Mouse (Mus musculus) megakaryocyte-erythroid progenitor cell, adult 5-6 weeks (primary cell): ENCODE measurements around the gene Ntmt1. TPM values are rescaled to one million over a fixed set of nuclear protein-coding genes. Genes with fewer than 3 reads are reported as not detected.

Experiments used
- ATAC-seq: replicated peaks from 2 replicates; pipeline ENCODE4 v1.8.0; 2016; ENCODE audit warnings: mild to moderate bottlenecking, inconsistent platforms; ENCODE audit not compliant: severe bottlenecking, poor library complexity, low FRiP score, low TSS enrichment
- total RNA-seq, 2 experiments: library from RNA; stranded (forward) in 1 of 2; stranded (reverse) in 1 of 2; fragments of 200-1000, 215-1000 nt in 1 of 2; fragments of >200 nt in 1 of 2; fragmentation: Nextera tagmentation in 1 of 2; gene quantifications; 2 replicates each; pipeline ENCODE4 v1.2.3; 2014 to 2017

Ntmt1 gene
- total RNA-seq, 2 experiments from 2014 or later: 9.8 to 36.8 TPM

DNA sequence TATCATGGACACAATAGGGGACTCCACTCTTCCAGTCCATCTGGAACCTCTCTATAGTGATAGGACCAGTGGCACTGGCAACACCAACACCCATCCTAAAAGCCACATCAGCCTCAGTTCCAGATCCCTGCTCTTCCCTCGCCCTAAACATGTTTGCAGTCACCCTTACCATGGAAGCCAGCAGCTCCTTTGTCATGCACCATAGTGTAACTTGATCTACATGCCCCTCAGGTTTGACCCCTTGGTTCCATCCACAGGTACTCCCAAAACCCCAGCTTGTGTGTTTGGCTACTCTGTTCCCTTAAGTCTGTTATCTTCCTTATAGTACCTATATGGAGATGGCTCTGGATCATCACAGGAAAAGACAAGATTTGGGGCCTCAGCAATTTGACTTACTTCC, 8.8 kb downstream of the Ntmt1 start:
- ATAC-seq: no peak

DNA sequence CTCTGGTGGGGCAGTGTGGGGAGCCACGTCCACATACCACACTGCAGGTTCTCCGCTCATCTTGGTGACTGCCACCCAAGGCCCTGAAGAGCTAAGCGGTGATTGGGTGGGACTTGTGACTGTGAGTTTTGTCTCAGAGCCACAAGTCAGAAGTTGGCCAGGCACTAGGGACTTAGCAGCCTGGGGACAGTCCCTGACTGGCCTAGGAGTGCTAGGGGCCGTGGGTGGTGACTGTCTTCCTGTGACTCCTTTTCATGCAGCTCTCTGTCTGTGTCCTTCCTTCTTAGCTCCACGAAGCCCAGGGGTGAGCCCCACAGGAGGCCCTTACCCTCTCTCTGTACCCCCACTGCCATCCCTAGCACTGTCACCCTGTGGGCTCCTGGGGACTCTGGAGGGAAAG, 12.2 kb downstream of the Ntmt1 start:
- no peak for ATAC-seq

DNA sequence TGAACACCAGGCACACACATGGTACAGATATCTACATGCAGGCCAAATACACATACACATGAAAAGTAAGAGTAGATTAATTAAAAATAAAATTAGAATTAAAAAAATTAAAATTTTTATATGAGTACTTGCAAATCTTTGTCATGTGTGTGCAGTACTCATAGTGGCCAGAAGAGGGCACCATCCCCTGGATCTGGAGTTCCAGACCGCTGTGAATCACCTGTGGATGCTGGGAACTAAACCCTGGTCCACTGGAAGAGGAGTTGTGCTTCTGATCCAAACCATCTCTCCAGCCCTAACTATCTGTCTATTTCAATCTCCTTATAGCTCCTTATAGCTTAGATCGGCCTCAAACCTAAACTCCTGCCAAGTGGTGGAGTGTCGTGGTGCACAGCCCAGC, 13.4 kb downstream of the Ntmt1 start:
- ATAC-seq: no peak

DNA sequence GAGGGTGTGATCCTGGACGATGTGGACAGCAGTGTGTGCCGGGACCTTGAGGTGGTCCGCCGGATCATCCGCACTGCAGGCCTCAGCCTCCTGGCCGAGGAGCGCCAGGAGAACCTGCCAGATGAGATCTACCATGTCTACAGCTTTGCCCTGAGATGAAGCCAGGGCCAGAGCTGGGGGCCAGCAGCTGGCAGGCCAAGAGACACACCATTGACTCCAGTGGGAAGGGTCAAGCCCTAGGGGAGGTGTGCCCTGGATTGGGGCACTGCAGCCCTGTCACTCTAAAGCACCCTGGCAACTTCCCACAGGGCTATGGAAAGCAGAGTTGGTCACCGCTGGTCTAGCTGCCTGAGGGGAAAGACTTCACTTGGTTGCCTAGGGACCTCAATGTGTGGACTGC, 14.8 kb downstream of the Ntmt1 start:
- no peak for ATAC-seq

DNA sequence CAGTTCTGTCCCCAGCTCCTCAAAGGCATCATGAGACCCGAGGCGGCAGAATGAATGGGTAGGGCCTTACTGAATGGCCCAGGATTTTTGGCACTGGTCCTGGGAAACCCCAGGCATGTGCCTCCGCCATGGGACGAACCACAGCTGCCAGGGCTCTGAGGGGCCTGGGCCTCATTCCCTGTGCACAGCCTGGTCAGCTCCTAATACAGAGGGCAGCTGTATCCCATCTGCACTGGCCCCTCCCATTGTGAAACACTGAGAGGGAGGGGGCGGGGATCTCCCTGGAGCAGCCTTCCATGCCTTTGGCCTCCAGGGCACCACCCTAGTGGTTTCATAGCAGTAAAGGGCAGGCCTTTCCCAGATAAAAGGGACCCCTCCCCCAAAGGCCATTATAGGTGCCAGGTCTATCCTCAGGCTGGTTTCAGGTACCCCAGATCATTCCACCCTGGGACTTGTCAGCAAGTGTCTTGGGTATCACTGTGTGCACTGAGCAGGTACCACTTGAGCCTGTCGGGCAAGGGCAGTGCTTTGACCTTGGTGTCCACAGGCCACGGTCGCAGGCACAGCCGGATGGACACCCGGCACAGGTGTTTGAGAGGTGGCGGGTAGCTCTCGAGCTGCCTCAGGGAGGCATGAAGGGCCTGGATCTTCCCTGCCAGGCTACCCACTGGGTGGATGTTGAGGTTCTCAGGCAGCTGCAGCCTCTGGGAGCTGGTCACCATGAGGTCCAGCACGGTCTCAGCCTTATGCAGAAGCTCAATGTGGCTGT, 15.9 kb downstream of the Ntmt1 start:
- no peak for ATAC-seq

DNA sequence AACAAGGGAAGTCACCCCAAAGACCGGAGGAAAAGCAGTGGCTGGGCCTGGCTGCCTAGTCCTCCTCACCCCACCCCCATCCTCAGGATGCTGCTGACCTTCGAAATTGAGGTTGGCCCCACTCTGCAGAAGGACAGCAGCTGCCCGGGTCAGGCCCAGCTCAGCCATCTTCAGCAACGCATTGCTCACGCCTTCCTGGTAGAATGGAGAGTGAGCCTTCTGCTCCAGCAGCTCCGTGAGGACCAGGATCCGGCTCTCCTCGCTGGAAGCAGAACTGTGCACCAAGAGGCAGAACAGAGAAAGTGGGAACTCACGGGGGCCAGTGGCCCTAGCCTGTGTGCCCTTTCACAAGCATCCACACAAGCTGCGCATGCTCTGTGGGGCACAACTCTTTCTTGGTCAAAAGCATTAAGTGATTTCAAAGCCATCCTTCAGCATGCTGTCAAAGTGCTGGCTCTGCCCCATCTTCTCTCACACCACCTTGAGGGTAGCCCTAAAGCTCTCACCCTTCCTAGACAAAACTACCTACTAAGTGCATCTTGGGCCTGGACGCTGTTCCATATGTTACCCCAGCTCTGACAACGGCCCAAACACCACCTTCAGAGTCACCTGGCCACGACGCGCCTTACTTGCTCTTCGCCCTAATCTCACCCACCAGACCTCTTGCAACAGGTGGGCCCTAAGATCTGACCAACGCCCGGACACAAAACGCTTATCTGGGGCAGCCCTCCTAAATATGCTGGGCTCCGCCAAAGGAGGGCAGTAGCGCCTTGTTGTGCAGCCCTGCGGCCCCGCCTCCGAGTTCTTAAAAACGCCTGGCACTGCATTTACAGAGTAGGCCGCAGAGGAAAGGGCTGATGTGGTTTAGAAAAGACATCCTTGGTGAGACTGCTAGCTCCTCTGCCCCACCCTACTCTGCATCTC, 19.5 kb downstream of the Ntmt1 start:
- ATAC-seq: peak; percentile 75

DNA sequence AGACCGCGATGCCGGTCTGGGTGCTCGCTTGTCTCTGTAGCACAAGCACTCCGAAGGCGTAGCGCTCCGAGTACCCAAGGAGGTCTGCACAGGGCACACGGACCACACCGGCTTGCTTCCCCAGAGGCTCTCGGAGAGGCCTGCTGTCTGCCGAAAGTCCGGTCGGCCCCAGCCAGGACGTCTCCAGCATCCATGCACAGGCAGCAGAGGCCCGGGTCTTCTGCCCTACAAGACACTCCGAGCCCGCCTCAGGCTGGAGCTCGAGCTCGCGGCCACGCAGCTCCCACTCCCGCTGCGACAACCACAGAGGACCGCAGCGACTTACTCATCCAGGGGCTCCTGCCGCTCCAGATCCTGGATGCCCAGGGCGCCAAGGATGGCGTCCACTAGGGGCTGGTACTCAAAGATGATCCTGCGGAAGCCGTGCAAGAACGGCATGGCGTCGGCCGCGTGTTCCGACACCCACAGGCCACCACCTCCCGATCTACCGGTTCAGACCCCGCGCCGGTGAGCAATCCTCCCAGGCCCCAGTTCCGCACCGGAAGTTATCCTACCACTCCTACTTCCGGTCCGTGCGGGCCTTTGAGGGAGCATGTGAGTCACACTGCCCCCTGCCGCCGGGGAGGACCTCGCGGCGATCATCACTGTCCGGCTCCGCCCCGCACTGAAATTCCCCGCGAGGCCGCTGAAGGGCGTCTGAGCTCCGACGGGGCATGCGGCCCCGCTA, 20.3 kb downstream of the Ntmt1 start:
- ATAC-seq: peak; percentile 64

DNA sequence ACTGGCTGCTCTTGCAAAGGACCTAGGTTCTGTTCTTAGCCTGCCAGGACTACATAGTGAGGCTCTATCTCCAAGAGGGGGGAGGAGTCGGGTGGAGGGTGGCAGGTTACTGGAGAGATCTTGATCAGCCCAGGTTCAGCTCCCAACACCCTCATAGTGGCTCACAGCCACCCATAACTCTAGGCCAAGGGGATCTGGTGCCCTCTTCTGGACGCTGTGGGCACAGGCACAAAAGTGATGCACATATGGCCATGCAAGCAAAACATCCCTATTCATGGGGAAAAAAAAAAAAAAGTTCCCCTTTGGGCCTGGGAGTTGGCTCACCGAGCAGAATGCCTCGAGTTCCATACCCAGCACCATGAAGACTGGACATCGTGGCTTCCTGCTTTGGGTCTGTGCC, 21.7 kb downstream of the Ntmt1 start:
- peak; percentile 35 for ATAC-seq

DNA sequence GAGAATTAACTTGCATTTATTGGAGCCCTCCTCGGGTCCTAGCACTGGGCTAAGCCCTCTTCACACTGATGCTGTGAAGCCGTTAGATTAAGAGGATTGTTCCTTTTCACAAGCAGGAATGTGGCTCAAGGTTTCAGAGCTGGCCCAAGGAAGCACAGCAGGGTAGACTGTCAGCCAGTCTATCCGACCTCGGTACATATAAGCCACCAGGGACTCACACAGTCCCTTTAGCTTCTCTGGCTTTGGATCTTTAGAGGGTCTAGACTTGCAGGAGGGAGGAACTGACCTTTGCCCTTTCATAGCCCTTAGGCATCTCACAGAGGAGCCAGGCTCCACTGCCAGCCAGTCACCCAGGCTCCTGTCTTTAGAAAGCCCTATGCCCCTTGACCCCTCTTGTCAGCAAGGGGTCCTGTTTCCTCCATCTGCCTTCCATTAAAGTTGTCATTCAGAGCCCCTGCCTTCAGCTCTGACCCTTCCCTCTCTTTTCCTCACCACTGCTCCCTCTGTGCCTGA, 22.7 kb downstream of the Ntmt1 start, which contains the start of gene Asb6:
Gene Asb6 (minus strand): TSS at position 51 of the 513 bp plus-strand sequence.
- no peak for ATAC-seq

DNA sequence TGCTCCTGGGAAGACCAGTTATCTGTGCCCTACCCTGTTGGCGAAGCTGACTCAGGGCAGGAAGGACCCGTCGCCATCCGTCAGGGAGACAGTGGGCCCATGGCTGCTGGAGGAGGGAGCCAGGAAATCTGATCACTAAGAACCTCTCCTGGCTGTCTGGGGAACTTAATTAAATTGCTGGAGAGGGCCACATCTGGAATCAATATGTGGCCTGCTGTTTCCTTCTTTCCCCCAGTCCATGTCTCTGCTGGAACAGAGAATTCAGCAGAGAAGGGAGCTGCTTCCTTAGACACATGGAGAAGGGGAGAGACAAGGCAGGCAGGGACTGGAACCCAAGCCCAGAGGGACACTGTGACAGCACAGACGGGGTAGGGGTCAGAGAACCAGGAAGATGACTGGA, 26.0 kb downstream of the Ntmt1 start:
- ATAC-seq: no peak

DNA sequence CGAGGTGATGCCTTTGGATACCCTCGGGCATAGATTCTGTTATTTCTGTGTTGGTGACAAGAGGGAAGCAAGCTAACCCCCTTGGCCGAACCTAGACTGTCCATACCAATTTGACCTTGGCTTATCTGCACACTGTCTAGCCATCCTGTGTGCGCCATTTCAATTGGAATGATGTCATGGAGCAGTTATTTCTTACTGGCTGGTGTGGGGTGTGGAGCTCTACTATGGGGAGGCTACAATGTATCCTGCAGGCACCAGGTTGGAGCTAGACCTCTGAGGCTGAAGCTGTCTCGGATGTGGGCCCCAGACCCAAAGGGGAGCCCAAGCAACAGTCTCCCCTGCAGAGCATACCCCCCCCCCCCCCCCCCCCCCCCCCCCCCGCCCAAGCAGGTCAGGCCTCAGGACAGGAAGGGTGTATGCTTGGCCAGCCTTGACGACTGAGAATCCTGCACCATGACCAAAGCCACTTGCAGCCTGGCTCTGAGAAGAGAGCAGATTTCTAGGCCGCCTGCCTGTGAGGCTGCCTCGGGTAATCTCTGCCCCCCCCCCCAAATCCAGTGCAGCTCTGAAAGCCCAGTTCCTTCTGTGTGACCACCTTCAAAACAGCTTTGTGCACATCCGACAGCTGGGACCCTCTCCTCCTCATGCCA, 26.9 kb downstream of the Ntmt1 start, which contains the start of gene Prrx2:
Gene Prrx2 (plus strand): TSS at position 600 of the 650 bp plus-strand sequence.
- no peak for ATAC-seq

DNA sequence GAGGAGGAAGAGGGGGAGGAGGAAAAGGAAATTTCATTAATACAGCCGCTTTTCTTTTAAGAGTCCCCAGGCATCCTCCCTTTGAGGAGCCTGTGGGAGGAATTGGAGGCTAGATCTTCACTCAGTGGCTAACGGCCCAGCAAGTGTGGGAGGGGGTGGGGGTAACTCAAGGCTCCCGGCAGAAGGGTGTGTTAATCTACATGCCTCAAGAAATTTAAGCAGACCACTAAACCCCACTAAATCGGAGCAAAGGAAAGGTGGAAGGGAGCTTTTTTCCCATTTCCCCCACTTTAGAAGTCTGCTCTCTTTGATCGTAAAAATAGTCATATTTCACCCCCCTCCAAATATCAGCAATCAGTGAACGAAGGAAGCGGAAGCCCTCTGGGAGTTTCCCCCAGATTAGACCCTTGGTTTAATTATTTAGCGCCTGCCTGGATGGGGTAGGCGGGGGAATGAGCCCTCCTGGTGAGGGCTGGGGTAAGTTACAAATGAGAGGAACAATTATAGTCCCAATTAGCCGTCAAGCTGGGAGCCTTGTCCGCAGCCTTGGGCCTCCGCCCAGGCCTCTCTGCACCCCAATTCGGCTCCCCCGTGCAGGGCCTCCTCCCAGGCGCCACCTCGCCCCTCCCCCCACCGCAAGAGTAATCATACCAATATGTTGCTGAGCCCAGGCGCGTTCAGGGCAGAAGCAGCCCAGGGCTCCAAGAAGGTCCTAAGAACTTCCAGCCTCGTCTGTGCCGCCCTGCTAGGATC, 28.8 kb downstream of the Ntmt1 start:
- ATAC-seq: no peak

DNA sequence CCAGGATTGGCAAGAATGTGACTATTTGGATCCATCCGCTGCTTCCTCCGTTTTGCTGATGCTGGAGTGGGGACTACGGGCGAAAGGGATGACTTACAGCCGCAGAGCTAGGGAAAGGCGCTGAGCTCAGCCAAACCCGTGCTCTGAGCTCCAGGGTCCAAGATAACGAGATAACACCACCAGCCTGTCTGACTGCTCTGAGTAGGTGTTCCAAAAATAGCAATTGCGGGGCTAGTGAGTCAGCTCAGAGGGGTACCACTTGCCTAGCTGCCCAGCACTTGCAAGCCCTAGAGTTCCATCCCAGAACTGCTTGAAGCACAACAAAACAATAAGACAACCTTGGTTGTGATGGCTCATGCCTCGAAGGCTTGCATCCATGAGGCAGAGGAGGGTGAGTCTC, 35.0 kb downstream of the Ntmt1 start:
- ATAC-seq: no peak

DNA sequence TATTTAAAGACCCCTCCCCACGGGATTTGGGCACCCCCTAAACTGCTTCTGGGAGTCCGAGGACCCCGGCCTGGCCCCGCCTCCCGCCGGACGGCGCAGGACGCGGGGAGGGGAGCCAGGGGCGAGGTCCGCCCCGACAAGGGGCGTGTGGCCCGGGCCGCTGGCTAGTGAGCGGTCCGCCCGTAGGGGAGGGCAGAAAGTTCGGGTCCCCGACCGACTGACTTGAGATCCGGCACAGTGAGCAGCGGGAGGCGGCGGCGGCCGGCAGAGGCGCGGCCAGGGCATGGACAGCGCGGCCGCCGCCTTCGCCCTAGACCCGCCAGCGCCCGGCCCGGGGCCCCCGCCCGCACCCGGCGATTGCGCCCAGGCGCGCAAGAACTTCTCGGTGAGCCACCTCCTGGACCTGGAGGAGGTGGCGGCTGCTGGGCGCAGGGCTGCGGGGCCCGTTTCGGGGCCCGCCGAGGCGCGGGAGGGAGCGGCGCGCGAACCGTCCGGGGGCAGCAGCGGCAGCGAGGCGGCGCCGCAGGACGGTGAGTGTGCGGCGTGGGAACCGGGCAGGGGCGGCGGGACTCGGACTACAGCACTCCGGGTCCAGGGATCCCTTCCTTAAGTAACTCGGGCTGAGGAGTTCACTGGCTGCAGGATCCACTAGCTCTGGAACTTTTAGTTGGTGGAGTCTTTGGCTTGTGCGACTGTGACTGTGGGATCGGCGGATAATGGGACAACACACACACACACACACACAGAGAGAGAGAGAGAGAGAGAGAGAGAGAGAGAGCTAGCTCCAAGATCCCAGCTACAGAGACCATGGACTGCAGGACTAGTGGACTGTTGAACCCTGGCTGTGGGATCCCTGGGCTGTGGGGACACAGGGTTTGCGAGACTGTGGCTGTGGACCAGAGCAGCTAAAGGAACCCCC, 37.8 kb downstream of the Ntmt1 start:
- no peak for ATAC-seq

DNA sequence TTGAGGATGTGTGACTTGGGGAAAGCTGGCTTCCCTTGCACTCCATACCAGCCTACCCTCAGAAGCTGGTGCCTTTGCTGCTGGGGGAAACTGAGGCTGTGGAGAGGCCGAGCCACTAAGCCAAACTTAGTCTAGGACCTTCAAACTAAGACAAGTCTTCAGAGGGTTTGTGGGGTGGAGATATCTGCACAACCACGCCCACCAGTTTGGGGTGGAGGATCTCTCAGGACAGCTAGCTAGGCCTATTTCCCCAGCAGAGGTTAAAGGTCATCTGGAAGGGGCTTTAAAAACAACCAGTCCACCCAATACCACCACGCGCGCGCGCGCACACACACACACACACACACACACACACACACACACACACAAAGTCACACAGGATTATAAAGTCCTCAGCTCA, 38.6 kb downstream of the Ntmt1 start:
- ATAC-seq: no peak

DNA sequence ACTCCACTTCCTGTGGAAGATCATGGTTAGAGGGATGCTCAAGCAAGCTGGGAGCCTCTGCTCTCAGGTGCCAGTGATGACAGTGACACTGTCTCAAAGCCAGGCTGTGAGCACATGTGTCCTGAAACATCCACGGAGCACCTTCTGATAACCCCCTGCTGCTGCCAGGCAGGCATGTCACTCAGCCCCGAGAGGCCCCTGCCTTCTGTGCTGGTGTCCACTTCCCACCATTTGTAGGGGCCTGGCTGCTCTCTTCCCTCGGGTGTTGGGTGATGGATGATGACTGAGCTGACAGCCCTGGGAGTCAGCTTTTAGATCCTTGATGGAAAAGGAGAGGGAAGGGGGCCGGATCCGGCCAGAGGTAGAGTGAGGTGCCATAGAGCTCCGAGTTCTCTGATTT, 39.1 kb downstream of the Ntmt1 start:
- ATAC-seq: no peak

DNA sequence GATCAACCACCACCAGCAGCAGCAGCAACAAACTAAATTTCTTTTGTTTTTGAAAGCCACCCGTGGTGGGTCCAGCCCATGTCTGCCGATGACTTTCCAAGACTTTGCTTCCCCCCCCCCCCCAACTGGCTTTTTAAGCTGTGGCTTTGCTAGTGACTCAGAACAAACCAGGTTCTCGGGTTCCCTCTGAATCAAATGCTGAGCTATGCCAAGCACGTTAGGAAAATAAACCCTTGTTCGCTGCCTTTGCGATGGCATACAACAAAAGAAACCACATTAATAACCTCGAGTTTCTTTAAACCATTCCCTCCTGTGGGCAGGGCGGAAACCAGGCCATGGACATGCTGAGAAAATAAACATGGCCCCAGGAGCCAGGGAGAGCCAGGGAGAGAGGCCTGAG, 40.6 kb downstream of the Ntmt1 start:
- no peak for ATAC-seq

DNA sequence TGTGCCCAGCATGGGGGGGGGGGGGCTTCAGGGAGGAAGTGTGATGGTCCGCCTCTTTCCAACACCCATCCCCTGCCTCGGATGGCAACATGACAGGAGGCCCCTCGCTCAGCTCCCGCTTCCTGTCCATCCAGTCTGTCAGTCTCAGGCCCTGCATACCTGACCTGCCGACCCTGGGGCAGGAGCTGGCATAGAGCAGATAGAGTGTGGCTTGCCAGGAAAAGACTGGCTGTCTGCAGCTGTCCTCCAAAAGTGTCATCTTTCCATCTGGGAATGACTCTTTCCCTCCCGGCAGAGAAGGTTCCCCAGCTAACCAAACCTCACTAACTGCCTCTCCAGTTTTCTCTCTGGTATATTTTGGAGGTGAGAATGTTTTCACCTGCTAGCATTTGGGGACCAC, 43.0 kb downstream of the Ntmt1 start:
- ATAC-seq: no peak
